Mouse (Mus musculus) ovary, postnatal 10 days (tissue): Measurements from ENCODE around the gene Gm3542.
"Not testable (repeated sequence)": the region's sequence is repeated elsewhere in the genome, so short reads cannot be mapped to it uniquely, and the experiment has no call there.

Source experiments
- DNase-seq: peaks from one replicate; pipeline ENCODE4 v3.0.0; 2022; ENCODE audit warnings: low spot score

Gm3542 gene

GRCm38 (mm10) chr14:5334828-5335227 is at the start of gene Gm3542:
Gene Gm3542 (minus strand): TSS chr14:5334928.
- DNase-seq, result not testable (repeated sequence)
